Mouse (Mus musculus) thymus, adult 2 months (tissue): ENCODE data around the gene Slc35d3.

Experiments used
- CTCF ChIP-seq: fragments of 200-500 bp; IDR thresholded peaks from 2 replicates; pipeline ENCODE4 v1.5.1; 2012; ENCODE audit warnings: mild to moderate bottlenecking, control low read depth, low read length, moderate library complexity, borderline replicate concordance; ENCODE audit not compliant: control insufficient read depth, poor library complexity, insufficient read depth; ENCODE audit errors: extremely low read depth
- POLR2A ChIP-seq: fragments of 200-500 bp; IDR thresholded peaks from 2 replicates; pipeline ENCODE4 v1.6.1; 2012; ENCODE audit warnings: mild to moderate bottlenecking, low read length, control low read depth, moderate library complexity; ENCODE audit not compliant: control insufficient read depth, poor library complexity, insufficient read depth; ENCODE audit errors: extremely low read depth

DNA sequence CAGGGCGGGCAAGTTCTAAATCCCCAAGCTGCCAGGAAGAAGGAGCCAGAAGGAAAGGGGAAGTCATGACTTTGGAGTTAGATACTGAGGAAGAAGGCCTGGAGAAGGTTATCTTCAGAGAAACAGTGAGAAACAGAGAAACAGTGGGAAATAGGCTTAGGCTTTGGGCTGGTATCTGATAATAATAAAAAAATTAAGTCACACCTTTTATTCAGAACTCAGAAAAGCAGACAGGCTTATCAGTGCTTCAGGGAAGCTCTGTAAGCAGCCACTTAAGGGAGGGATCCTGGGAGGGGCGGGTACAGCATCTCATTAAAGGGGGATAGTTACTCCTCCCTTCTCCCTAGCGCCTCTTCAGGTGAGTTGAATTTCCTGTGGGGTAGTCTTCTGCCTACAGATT is 30.3 kb downstream of the Slc35d3 start:
- TF ChIP-seq POLR2A: no peak
- TF ChIP-seq CTCF: no peak
